Mouse (Mus musculus) thymus, adult 18-20 months (tissue): ENCODE measurements around the gene Gm21149.
"Not testable (repeated sequence)": the region's sequence is repeated elsewhere in the genome, so short reads cannot be mapped to it uniquely, and the experiment has no call there.

Experiments
- DNase-seq, 2 experiments: peaks; one replicate each; pipeline ENCODE4 v3.0.0; 2022; ENCODE audit warnings: mixed read lengths in 2 of 2

Gene Gm21149

DNA sequence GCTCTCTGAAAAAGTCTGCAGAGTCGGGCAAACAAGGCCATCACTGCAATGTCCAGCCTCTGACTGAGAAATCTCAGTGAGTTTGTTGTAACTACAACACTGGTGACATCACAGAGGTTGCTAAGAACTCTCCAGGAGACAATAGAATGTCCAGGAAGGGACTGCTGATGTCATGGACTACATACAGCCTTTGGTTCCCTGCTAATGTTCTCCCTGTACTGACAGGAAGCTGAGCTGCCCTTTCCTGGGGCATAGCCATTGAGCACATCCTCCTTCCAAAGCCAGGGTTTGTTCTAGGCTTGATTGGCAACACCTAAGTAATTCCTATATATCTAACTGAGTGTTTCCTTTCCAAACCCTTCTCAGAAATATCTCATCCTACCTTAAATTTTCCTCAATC lies at the start of gene Gm21149:
TSS of gene Gm21149 (minus strand) at position 101 of the 400 bp plus-strand sequence.
- DNase-seq: not testable (repeated sequence)

DNA sequence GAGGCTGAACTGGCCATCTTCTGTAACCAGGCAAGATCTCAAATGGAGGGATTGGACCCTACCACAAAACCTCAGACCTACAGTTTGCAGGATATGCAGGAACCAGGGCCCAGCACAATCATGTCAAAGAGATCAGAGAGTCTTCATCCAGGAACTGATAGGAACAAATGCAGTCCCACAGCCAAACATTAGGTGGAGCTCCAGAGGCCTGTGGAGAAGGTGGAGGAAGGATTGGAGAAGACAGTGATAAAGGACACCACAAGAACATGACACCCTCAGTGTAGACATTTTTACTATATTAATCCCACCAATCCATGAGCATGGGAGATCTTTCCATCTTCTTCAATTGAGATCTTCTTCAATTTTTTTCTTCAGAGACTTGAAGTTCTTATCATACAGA lies 46.1 kb upstream of the Gm21149 start:
- DNase-seq: not testable (repeated sequence)

DNA sequence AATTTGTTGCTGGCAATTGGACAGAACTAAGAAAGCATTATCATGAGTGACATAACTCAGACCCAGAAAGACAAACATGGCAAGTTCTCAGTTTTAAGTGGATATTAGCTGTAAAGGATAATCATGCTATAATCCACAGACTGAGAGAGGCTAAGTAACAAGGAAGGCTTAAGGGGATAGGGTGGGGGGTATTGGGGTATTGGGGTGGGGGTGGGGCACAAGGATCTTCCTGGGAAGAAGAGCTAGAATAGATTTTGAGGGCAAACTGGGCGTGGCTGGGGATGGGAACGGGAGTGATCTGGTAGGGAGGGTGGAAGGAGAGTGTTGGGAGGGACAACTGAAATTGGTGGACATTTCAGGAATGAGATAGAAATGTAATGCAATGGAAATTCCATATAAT lies 45.7 kb upstream of the Gm21149 start:
- not testable (repeated sequence) for DNase-seq

- not testable (repeated sequence) for DNase-seq
Measured at GRCm38 (mm10) chr5:15520418-15520817, 44.1 kb upstream of the Gm21149 start.

GRCm38 (mm10) chr5:15517150-15517549 lies 40.8 kb upstream of the Gm21149 start:
- DNase-seq: not testable (repeated sequence)

GRCm38 (mm10) chr5:15512236-15512635 lies 35.9 kb upstream of the Gm21149 start:
- not testable (repeated sequence) for DNase-seq

DNA sequence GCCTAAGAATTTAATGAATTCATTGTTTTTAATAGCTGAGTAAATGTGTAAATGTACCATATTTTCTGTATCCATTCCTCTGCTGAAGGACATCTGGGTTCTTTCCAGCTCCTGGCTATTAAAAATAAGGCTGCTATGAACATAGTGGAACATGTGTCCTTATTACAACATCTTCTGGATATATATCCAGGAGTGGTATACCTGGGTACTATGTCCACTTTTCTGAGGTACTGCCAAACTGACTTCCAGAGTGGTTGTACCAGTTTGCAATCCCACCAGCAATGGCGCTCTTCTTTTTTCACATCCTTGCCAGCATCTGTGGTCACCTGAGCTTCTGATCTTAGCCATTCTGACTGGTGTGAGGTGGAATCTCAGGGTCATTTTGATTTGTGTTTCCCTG lies 33.6 kb upstream of the Gm21149 start:
- not testable (repeated sequence) for DNase-seq

GRCm38 (mm10) chr5:15508460-15509451 lies 32.4 kb upstream of the Gm21149 start:
- not testable (repeated sequence) for DNase-seq

DNA sequence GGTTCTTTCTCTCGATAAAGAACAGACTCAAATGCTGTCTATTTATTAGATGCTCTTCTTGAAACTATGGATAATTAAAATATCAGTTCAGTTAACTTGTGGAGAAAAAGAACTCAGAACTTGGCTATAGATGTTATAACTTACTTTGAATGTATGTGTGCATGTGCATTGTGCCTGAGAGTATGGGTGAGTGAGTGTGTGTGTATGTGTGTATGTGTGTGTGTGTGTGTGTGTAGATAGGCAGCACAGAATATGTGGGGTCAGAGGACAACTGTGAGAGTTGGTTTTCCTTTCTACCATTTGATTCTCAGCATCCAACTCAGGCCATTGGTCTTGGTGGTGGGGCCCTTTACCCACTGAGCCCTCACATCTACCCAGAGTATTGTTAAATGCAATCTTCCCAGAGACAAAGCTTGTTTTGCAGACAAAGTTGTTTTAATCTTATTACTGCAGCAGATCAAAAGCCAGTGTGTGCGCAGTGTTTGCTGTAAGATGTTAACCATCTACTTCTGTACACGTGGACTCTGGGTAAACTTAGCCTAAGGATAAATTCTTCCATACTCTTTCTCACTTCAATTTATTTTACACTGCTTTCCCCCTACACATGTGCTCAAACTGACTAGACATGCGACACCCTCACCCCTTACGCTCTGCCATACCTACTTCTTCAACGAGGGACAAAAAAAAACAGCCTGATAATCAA lies 31.6 kb upstream of the Gm21149 start:
- not testable (repeated sequence) for DNase-seq

GRCm38 (mm10) chr5:15507309-15507619 lies 30.9 kb upstream of the Gm21149 start:
- no peak for DNase-seq

GRCm38 (mm10) chr5:15506575-15507308 lies 30.4 kb upstream of the Gm21149 start:
- DNase-seq: no peak

GRCm38 (mm10) chr5:15498774-15499400 lies 22.6 kb upstream of the Gm21149 start:
- not testable (repeated sequence) for DNase-seq

DNA sequence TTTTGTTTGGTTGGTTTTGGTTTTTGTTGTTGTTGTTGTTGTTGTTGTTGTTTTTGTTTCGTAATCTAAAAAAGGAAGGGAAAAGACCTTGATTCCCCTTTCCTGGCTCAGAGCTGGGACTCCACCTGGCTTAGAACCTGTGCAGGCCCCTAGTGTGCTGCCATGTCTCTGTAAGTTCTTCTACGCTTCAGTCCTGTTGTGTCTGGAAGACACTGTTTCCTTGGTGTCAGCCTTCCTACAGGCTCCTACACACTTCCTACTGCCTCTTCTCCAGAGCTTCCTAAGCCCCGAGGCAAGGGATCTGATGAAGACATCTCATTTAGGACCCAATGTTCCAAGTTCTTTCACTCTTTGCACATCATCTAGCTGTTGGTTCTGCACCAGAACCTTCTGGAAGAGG lies 22.0 kb upstream of the Gm21149 start:
- not testable (repeated sequence) for DNase-seq

- not testable (repeated sequence) for DNase-seq
Measured at GRCm38 (mm10) chr5:15490934-15491333, 14.6 kb upstream of the Gm21149 start.

- DNase-seq: no peak
Measured at GRCm38 (mm10) chr5:15488743-15489142, 12.4 kb upstream of the Gm21149 start.

DNA sequence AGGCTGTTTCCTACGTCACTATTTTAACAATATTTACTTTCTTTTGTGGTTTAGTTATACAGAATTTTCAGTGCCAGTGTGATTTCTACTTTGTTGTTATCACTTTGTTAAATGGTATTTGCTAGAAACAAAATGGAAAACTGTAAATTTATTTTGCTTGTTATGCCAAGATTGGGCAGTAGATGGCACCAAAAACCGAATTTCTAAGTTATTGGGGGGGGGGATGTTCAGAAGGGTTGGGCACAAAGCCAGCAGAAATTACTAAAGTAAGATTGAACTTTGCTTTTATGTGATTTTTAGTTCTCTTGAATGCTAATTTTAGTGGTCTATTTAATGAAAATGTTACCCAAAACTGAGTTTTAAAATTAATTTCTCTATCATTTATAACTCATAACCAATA lies 8.3 kb upstream of the Gm21149 start:
- not testable (repeated sequence) for DNase-seq

- DNase-seq: not testable (repeated sequence)
Measured at GRCm38 (mm10) chr5:15483576-15483975, 7.3 kb upstream of the Gm21149 start.

DNA sequence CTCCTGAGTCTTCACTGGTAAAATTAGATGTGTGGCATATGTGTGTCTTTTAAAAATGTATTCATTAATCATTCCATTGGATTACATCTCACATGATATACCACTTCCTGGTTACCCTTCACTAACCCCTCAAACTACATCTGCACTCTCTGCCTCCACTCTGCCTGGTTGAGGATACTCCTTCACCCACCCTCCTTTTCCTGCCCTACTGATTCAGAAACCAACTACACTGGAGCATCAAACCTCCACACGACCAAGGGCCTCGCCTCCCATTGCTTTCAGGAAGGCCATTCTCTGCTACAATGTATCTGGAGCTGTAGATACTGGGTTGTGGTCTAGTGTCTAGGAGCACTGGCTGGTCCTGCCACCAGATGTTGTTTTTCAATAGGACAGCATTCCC lies 6.5 kb upstream of the Gm21149 start:
- DNase-seq: peak in 1 of 2 experiments; percentile 7

DNA sequence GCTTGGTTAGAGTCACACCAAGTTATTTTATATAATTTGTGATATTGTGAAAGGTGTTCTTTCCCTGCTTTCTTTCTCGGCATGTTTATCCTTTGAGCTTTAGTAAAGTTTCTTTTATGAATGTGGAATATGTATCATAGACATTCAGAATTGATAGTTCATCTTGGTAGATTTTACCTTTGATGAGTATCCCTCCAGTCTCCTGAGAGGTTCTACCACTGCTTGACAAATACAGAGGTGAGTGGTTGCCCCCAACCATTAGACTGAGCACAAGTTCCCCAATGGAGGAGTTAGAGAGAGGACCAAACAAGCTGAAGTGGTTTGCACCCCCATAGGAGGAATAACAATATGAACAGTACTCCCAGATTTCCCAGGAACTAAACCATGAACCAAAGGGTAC lies 6.2 kb downstream of the Gm21149 start:
- DNase-seq: not testable (repeated sequence)

- not testable (repeated sequence) for DNase-seq
Measured at GRCm38 (mm10) chr5:15467768-15468167, 8.6 kb downstream of the Gm21149 start.

- DNase-seq: not testable (repeated sequence)
Measured at GRCm38 (mm10) chr5:15466218-15466617, 10.1 kb downstream of the Gm21149 start.

DNA sequence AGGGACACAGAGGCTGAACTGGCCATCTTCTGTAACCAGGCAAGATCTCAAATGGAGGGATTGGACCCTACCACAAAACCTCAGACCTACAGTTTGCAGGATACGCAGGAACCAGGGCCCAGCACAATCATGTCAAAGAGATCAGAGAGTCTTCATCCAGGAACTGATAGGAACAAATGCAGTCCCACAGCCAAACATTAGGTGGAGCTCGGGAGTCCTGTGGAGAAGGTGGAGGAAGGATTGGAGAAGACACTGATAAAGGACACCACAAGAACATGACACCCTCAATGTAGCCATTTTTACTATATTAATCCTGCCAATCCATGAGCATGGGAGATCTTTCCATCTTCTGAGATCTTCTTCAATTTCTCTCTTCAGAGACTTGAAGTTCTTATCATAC lies 12.8 kb downstream of the Gm21149 start:
- DNase-seq: not testable (repeated sequence)
